Mouse (Mus musculus) urinary bladder, postnatal 4 days (tissue): ENCODE results near the gene Tssc4.

ENCODE experiments used
- DNase-seq, 2 experiments: peaks; one replicate each; pipeline ENCODE4 v3.0.0; 2021 to 2022; ENCODE audit warnings: low spot score in 2 of 2

Gene Tssc4

GRCm38 (mm10) chr7:143109696-143110095 lies 40.6 kb downstream of the Tssc4 start:
- DNase-seq, result no peak

GRCm38 (mm10) chr7:143110803-143111202 lies 41.8 kb downstream of the Tssc4 start:
- DNase-seq, result no peak

- DNase-seq, result no peak
These were observed 42.7 kb downstream of the Tssc4 start for GRCm38 (mm10) chr7:143111719-143112118.

GRCm38 (mm10) chr7:143112395-143112794 lies 43.3 kb downstream of the Tssc4 start:
- no peak for DNase-seq

- DNase-seq, result no peak
These were observed 45.7 kb downstream of the Tssc4 start for GRCm38 (mm10) chr7:143114773-143115172.

GRCm38 (mm10) chr7:143116521-143116920 lies 47.5 kb downstream of the Tssc4 start:
- no peak for DNase-seq

GRCm38 (mm10) chr7:143119407-143119806 lies 50.4 kb downstream of the Tssc4 start:
- no peak for DNase-seq

GRCm38 (mm10) chr7:143119826-143120225 lies 50.8 kb downstream of the Tssc4 start:
- DNase-seq, result no peak
